Mouse (Mus musculus) kidney, embryonic 15.5 days (tissue): ENCODE data around the gene Nmt2. TPM values are rescaled to one million over a fixed set of nuclear protein-coding genes. Genes with fewer than 3 reads are reported as not detected.
A peak's percentile ranks its signal among the peaks of the same experiment; 100 is the strongest.

ENCODE experiments used
- ATAC-seq: fragments of 200-750 bp; cut with Nextera tagmentation; replicated peaks from 2 replicates; pipeline ENCODE4 v1.8.0; 2017; ENCODE audit warnings: moderate TSS enrichment; ENCODE audit not compliant: low FRiP score
- H3K27ac ChIP-seq: fragments of 300-500 bp; sonication (generic); 2 replicates; pipeline ENCODE4 v1.5.1; 2015; ENCODE audit warnings: mild to moderate bottlenecking, inconsistent platforms
- H3K27me3 ChIP-seq: fragments of 300-500 bp; sonication (generic); 2 replicates; pipeline ENCODE4 v1.6.1; 2015; ENCODE audit warnings: inconsistent platforms
- H3K36me3 ChIP-seq: fragments of 300-500 bp; sonication (generic); 2 replicates; pipeline ENCODE4 v1.6.1; 2015; ENCODE audit warnings: inconsistent platforms
- H3K4me1 ChIP-seq: fragments of 300-500 bp; sonication (generic); 2 replicates; pipeline ENCODE4 v1.6.1; 2015; ENCODE audit warnings: inconsistent platforms
- H3K4me2 ChIP-seq: fragments of 300-500 bp; sonication (generic); 2 replicates; pipeline ENCODE4 v1.6.1; 2015; ENCODE audit warnings: moderate library complexity, mild to moderate bottlenecking, inconsistent platforms
- H3K4me3 ChIP-seq: fragments of 300-500 bp; sonication (generic); replicated peaks from 2 replicates; pipeline ENCODE4 v1.5.1; 2015; ENCODE audit warnings: mild to moderate bottlenecking, inconsistent platforms
- H3K9ac ChIP-seq: fragments of 300-500 bp; sonication (generic); 2 replicates; pipeline ENCODE4 v1.6.1; 2015; ENCODE audit warnings: mild to moderate bottlenecking, inconsistent platforms
- H3K9me3 ChIP-seq: fragments of 300-500 bp; sonication (generic); replicated peaks from 2 replicates; pipeline ENCODE4 v1.6.1; 2016; ENCODE audit warnings: inconsistent platforms
- WGBS: fragments of 180-500 bp; shearing (Covaris S2); methylation state at CpG from one replicate; pipeline ENCODE4 v1.1.7; 2015; ENCODE audit warnings: mixed read lengths; 5-methylcytosine and 5-hydroxymethylcytosine counted together
- polyA plus RNA-seq: library from polyadenylated mRNA; unstranded; fragments of >200 nt; fragmentation: Nextera tagmentation; extraction: Ambion mirVana; gene quantifications from 2 replicates; pipeline ENCODE4 v1.2.1, GENCODE M21; 2015

The Nmt2 gene
- 44.6 and 45.8 TPM in 2 replicates for polyA plus RNA-seq

GRCm38 (mm10) chr2:3283602-3284472, at the start of gene Nmt2:
Gene Nmt2, plus strand, starts transcription at chr2:3284212.
- Histone ChIP-seq H3K4me3 (peak within 1 kb of the TSS; percentile 84), H3K4me2 (peak within 1 kb of the TSS; percentile 88), H3K9me3 (no peaks in the 10 kb centered on the region), H3K36me3 (no peaks in the 10 kb centered on the region), H3K9ac (peak within 1 kb of the TSS; percentile 81), H3K4me1 (peaks cover 17% of the 10 kb centered on the region), H3K27me3 (no peaks in the 10 kb centered on the region), H3K27ac (peak within 1 kb of the TSS; percentile 92)
- WGBS = 1% methylated on average over 87 of the region's 88 CpGs
- ATAC-seq = peak; percentile 97

- 75% methylated on average over 5 of the region's 5 CpGs for WGBS
- Histone ChIP-seq H3K4me1 (no peaks in the 10 kb centered on the region), H3K4me3 (no peak overlapping the region), H3K9me3 (no peaks in the 10 kb centered on the region), H3K27ac (no peak overlapping the region), H3K36me3 (no peaks in the 10 kb centered on the region), H3K9ac (no peak overlapping the region), H3K27me3 (no peaks in the 10 kb centered on the region), H3K4me2 (no peak overlapping the region)
- no peak for ATAC-seq
These were observed 44.8 kb upstream of the Nmt2 start for GRCm38 (mm10) chr2:3239255-3239654.

- Histone ChIP-seq H3K27ac (no peak overlapping the region), H3K4me2 (no peak overlapping the region), H3K4me3 (no peak overlapping the region), H3K4me1 (no peaks in the 10 kb centered on the region), H3K36me3 (no peaks in the 10 kb centered on the region), H3K9me3 (no peaks in the 10 kb centered on the region), H3K9ac (no peak overlapping the region), H3K27me3 (no peaks in the 10 kb centered on the region)
- 61% methylated on average over 3 of the region's 3 CpGs for WGBS
- ATAC-seq = no peak
These were observed 39.8 kb upstream of the Nmt2 start for GRCm38 (mm10) chr2:3244251-3244650.

- Histone ChIP-seq H3K4me3 (no peak overlapping the region), H3K36me3 (no peaks in the 10 kb centered on the region), H3K27me3 (no peaks in the 10 kb centered on the region), H3K9me3 (no peaks in the 10 kb centered on the region), H3K4me1 (no peaks in the 10 kb centered on the region), H3K4me2 (no peak overlapping the region), H3K9ac (no peak overlapping the region), H3K27ac (no peak overlapping the region)
- 74% methylated on average over 2 of the region's 2 CpGs for WGBS
- ATAC-seq = no peak
These were observed 32.7 kb upstream of the Nmt2 start for GRCm38 (mm10) chr2:3251309-3251708.

- WGBS = 72% methylated on average over 3 of the region's 3 CpGs
- H3K4me3 ChIP-seq = no peak overlapping the region
- no peak for ATAC-seq
These were observed 17.5 kb upstream of the Nmt2 start for GRCm38 (mm10) chr2:3266466-3266865.

GRCm38 (mm10) chr2:3267879-3268278, 16.1 kb upstream of the Nmt2 start:
- no peaks in the 10 kb centered on the region for H3K27me3 ChIP-seq

More at GRCm38 (mm10) chr2:3266466-3266865, 17.5 kb upstream of the Nmt2 start:
- Histone ChIP-seq H3K9ac (no peak overlapping the region), H3K27ac (no peak overlapping the region), H3K4me2 (no peak overlapping the region), H3K27me3 (no peaks in the 10 kb centered on the region), H3K9me3 (no peaks in the 10 kb centered on the region), H3K36me3 (no peaks in the 10 kb centered on the region), H3K4me1 (no peaks in the 10 kb centered on the region)

GRCm38 (mm10) chr2:3273349-3273748, 10.7 kb upstream of the Nmt2 start:
- no peak overlapping the region for H3K27ac ChIP-seq
- H3K9ac ChIP-seq = no peak overlapping the region
- H3K4me3 ChIP-seq = no peak overlapping the region
- no peaks in the 10 kb centered on the region for H3K9me3 ChIP-seq
- WGBS = 86% methylated on average over 2 of the region's 2 CpGs
- no peak for ATAC-seq
- no peak overlapping the region for H3K4me2 ChIP-seq
- no peaks in the 10 kb centered on the region for H3K4me1 ChIP-seq
- H3K27me3 ChIP-seq = no peaks in the 10 kb centered on the region
- no peaks in the 10 kb centered on the region for H3K36me3 ChIP-seq

More at GRCm38 (mm10) chr2:3267879-3268278, 16.1 kb upstream of the Nmt2 start:
- Histone ChIP-seq H3K9me3 (no peaks in the 10 kb centered on the region), H3K27ac (no peak overlapping the region), H3K4me1 (no peaks in the 10 kb centered on the region), H3K36me3 (no peaks in the 10 kb centered on the region), H3K9ac (no peak overlapping the region), H3K4me2 (no peak overlapping the region), H3K4me3 (no peak overlapping the region)
- ATAC-seq = no peak
- 33% methylated on average over 3 of the region's 3 CpGs for WGBS

- Histone ChIP-seq H3K9ac (no peak overlapping the region), H3K4me2 (no peak overlapping the region), H3K36me3 (no peaks in the 10 kb centered on the region), H3K27me3 (no peaks in the 10 kb centered on the region), H3K9me3 (no peaks in the 10 kb centered on the region), H3K4me1 (no peaks in the 10 kb centered on the region), H3K27ac (no peak overlapping the region), H3K4me3 (no peak overlapping the region)
- ATAC-seq = no peak
- WGBS = 64% methylated on average over 2 of the region's 2 CpGs
These were observed 7.9 kb upstream of the Nmt2 start for GRCm38 (mm10) chr2:3276106-3276505.

GRCm38 (mm10) chr2:3277502-3277901, 6.5 kb upstream of the Nmt2 start:
- H3K9ac ChIP-seq = no peak overlapping the region
- H3K4me3 ChIP-seq = no peak overlapping the region
- no peaks in the 10 kb centered on the region for H3K9me3 ChIP-seq
- WGBS = 86% methylated on average over 7 of the region's 7 CpGs
- 0 out of 2 replicates have a peak, but pooled peaks cover under 1% of the 10 kb centered on the region for H3K4me1 ChIP-seq
- H3K27me3 ChIP-seq = no peaks in the 10 kb centered on the region
- no peak for ATAC-seq
- H3K27ac ChIP-seq = no peak overlapping the region
- H3K36me3 ChIP-seq = no peaks in the 10 kb centered on the region
- H3K4me2 ChIP-seq = no peak overlapping the region

GRCm38 (mm10) chr2:3281311-3281710, 2.7 kb upstream of the Nmt2 start:
- 89% methylated on average over 4 of the region's 4 CpGs for WGBS
- no peaks in the 10 kb centered on the region for H3K27me3 ChIP-seq
- no peaks in the 10 kb centered on the region for H3K36me3 ChIP-seq
- no peak overlapping the region for H3K9ac ChIP-seq
- no peaks in the 10 kb centered on the region for H3K9me3 ChIP-seq
- no peak overlapping the region for H3K4me3 ChIP-seq
- peaks cover 17% of the 10 kb centered on the region for H3K4me1 ChIP-seq
- H3K4me2 ChIP-seq = no peak overlapping the region
- no peak for ATAC-seq
- no peak overlapping the region for H3K27ac ChIP-seq

- Histone ChIP-seq H3K4me1 (peaks cover 17% of the 10 kb centered on the region), H3K27ac (peak overlapping the region; percentile 92), H3K9me3 (no peaks in the 10 kb centered on the region), H3K27me3 (no peaks in the 10 kb centered on the region), H3K4me3 (peak overlapping the region; percentile 84), H3K4me2 (peak overlapping the region; percentile 74), H3K9ac (peak overlapping the region; percentile 58), H3K36me3 (no peaks in the 10 kb centered on the region)
- 9% methylated on average over 12 of the region's 12 CpGs for WGBS
- ATAC-seq = peak; percentile 0; the same call in 1 of the 2 replicates
These were observed 978 bp upstream of the Nmt2 start for GRCm38 (mm10) chr2:3282866-3283601.
